Mouse (Mus musculus) hindbrain, embryonic 15.5 days (tissue): ENCODE results near the gene Col6a1. TPM values are rescaled to one million over a fixed set of nuclear protein-coding genes. Genes with fewer than 3 reads are reported as not detected.

Source experiments
- ATAC-seq: fragments of 200-750 bp; cut with Nextera tagmentation; 2 replicates; pipeline ENCODE4 v1.8.0; 2017; ENCODE audit warnings: low read depth, moderate number of reproducible peaks, moderate TSS enrichment; ENCODE audit not compliant: low FRiP score
- H3K27ac ChIP-seq: fragments of 300-500 bp; sonication (generic); replicated peaks from 2 replicates; pipeline ENCODE4 v1.5.1; 2015; ENCODE audit warnings: mild to moderate bottlenecking, inconsistent platforms
- H3K27me3 ChIP-seq: fragments of 300-500 bp; sonication (generic); 2 replicates; pipeline ENCODE4 v1.6.1; 2015; ENCODE audit warnings: control low read depth, inconsistent platforms
- H3K36me3 ChIP-seq: fragments of 300-500 bp; sonication (generic); 2 replicates; pipeline ENCODE4 v1.6.1; 2015; ENCODE audit warnings: control low read depth, inconsistent platforms
- H3K4me1 ChIP-seq: fragments of 300-500 bp; sonication (generic); replicated peaks from 2 replicates; pipeline ENCODE4 v1.6.1; 2015; ENCODE audit warnings: control low read depth, inconsistent platforms
- H3K4me2 ChIP-seq: fragments of 300-500 bp; sonication (generic); 2 replicates; pipeline ENCODE4 v1.6.1; 2015; ENCODE audit warnings: moderate library complexity, mild to moderate bottlenecking, inconsistent platforms
- H3K4me3 ChIP-seq: fragments of 300-500 bp; sonication (generic); 2 replicates; pipeline ENCODE4 v1.5.1; 2015; ENCODE audit warnings: mild to moderate bottlenecking, inconsistent platforms
- H3K9ac ChIP-seq: fragments of 300-500 bp; sonication (generic); 2 replicates; pipeline ENCODE4 v1.6.1; 2015; ENCODE audit warnings: inconsistent platforms
- H3K9me3 ChIP-seq: fragments of 300-500 bp; sonication (generic); 2 replicates; pipeline ENCODE4 v1.6.1; 2016; ENCODE audit warnings: control low read depth, inconsistent platforms
- whole genome bisulfite sequencing: fragments of 180-500 bp; shearing (Covaris S2); methylation state at CpG from one replicate; pipeline ENCODE4 v1.1.7; 2015; 5-methylcytosine and 5-hydroxymethylcytosine counted together
- polyA plus RNA-seq: library from polyadenylated mRNA; unstranded; fragments of >200 nt; fragmentation: Nextera tagmentation; extraction: Ambion mirVana; gene quantifications from 2 replicates; pipeline ENCODE4 v1.2.1, GENCODE M21; 2015

Col6a1 gene
- polyA plus RNA-seq, 1 experiment from 2014 or later: 23.5 TPM

DNA sequence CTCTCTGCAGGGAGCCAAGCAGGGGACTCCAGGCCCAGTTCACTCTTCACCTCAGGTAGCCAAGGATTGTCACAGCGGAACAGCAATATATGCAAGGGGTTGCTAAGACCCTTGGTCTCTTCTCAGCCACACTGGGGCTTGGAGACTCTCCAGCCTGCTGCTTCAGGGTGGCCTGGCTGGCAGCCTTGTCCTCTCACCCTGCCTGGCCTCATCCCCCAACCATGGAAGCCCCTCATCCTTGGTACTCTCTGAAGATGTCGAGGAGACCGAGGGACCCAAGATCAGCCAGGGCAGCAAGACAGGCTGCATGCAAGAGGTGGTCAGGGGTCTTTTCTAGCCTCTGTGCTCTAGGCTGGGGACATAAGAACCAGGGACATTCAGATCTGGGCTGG lies 7.7 kb upstream of the Col6a1 start:
- 50% methylated on average over 3 of the region's 3 CpGs for WGBS

GRCm38 (mm10) chr10:76732881-76733676 lies 7.1 kb upstream of the Col6a1 start:
- H3K4me3 ChIP-seq: no peak overlapping the region
- H3K9me3 ChIP-seq: no peaks in the 10 kb centered on the region
- peak overlapping the region; percentile 45 for H3K4me2 ChIP-seq
- peaks cover 22% of the 10 kb centered on the region for H3K4me1 ChIP-seq
- peak; percentile 82 for ATAC-seq
- no peaks in the 10 kb centered on the region for H3K36me3 ChIP-seq
- WGBS: 21% methylated on average over 17 of the region's 17 CpGs
- H3K9ac ChIP-seq: peak overlapping the region; percentile 18; the same call in 1 of the 2 replicates
- peak overlapping the region; percentile 50 for H3K27ac ChIP-seq
- H3K27me3 ChIP-seq: no peaks in the 10 kb centered on the region

More for the DNA sequence above, 7.7 kb upstream of the Col6a1 start:
- Histone ChIP-seq H3K4me3 (no peak overlapping the region), H3K4me2 (peak overlapping the region; percentile 45), H3K27ac (0 out of 2 replicates have a peak overlapping the region, but pooled peaks have one; percentile 22), H3K9ac (peak overlapping the region; percentile 18; the same call in 1 of the 2 replicates), H3K4me1 (peaks cover 22% of the 10 kb centered on the region), H3K9me3 (no peaks in the 10 kb centered on the region), H3K36me3 (no peaks in the 10 kb centered on the region), H3K27me3 (no peaks in the 10 kb centered on the region)
- no peak for ATAC-seq

DNA sequence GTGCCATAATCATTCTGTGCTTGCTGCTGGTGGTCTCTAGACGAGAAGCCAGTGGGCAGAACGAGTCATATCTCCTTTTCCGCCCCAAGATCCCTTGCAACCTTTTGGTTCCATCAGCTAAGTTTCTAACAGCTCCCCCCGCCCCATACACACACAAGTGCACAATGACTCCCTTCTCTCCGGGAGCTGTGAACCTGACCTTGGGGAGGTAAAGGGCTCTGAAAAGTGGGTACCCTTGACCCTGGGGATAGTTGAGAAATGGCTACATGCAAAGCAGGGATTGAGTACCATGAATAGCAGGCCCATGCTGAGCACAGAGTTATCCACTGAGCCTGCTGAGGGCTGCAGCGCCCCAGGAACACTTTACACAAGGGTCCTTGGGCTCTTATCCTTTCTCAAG lies 6.4 kb upstream of the Col6a1 start:
- 68% methylated on average over 6 of the region's 6 CpGs for WGBS
- no peak overlapping the region for H3K4me3 ChIP-seq
- no peaks in the 10 kb centered on the region for H3K36me3 ChIP-seq
- no peaks in the 10 kb centered on the region for H3K27me3 ChIP-seq
- H3K4me2 ChIP-seq: no peak overlapping the region
- no peaks in the 10 kb centered on the region for H3K9me3 ChIP-seq
- no peak for ATAC-seq
- H3K9ac ChIP-seq: no peak overlapping the region
- 0 out of 2 replicates have a peak overlapping the region, but pooled peaks have one; percentile 50 for H3K27ac ChIP-seq
- peaks cover 22% of the 10 kb centered on the region for H3K4me1 ChIP-seq

- H3K4me2 ChIP-seq: no peak overlapping the region
- peaks cover 22% of the 10 kb centered on the region for H3K4me1 ChIP-seq
- ATAC-seq: no peak
- H3K27me3 ChIP-seq: no peaks in the 10 kb centered on the region
- 65% methylated on average over 20 of the region's 20 CpGs for WGBS
- no peak overlapping the region for H3K9ac ChIP-seq
- no peaks in the 10 kb centered on the region for H3K36me3 ChIP-seq
- H3K27ac ChIP-seq: no peak overlapping the region
- no peaks in the 10 kb centered on the region for H3K9me3 ChIP-seq
- no peak overlapping the region for H3K4me3 ChIP-seq
Measured at GRCm38 (mm10) chr10:76731621-76732239, 5.8 kb upstream of the Col6a1 start.

DNA sequence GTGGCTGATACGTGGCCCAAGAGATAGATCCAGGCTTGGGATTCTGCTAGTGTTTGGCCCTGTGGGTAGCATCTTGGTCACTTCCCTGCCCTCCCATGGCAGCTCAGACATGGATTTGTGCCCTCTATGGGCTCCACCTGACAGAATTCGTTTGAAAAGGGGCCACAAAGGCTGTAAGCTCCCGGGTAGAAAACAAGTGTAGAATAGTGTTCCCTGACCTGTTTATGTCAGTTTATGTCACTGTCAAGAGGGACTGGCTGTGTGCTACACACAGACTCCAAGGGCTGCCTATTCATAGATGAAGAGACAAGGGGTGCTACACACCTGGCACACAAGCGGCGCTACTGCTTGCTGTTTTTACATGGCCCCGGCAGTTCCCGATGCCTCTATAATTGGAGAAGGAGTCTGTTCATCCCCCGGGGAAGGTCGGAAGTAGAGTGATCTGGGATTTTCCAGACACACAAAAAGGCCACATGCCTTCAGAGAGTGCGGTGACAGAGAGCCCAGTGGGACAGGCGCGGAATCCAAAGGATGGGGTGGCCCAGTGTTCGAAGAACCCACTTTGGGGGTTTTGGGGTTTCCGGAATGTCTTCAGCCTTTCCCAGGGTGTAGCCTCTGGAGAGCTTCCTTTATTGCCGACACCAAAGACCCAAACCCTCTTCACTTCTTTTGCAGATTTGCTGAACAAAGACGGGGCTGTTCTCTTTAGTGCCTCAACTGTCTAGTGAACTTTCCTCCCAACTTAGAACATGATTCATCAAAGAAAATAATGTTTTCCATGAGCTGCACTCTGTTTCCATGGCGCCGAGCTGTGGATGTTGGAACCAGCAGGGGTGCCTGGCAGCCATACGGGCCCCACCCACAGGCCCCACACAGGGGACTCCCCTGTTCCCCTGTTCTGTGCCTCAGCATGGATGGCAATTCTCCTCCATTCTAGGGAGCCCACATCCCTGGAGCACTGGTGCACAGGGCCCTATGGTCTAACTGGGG lies 4.0 kb upstream of the Col6a1 start:
- Histone ChIP-seq H3K4me2 (no peak overlapping the region), H3K27me3 (no peaks in the 10 kb centered on the region), H3K27ac (no peak overlapping the region), H3K36me3 (no peaks in the 10 kb centered on the region), H3K9me3 (no peaks in the 10 kb centered on the region), H3K9ac (no peak overlapping the region), H3K4me3 (no peak overlapping the region), H3K4me1 (peaks cover 22% of the 10 kb centered on the region)
- ATAC-seq: no peak
- 79% methylated on average over 19 of the region's 19 CpGs for WGBS

- Histone ChIP-seq H3K9ac (no peak overlapping the region), H3K9me3 (no peaks in the 10 kb centered on the region), H3K27me3 (no peaks in the 10 kb centered on the region), H3K4me2 (no peak overlapping the region), H3K27ac (no peak overlapping the region), H3K36me3 (no peaks in the 10 kb centered on the region), H3K4me3 (no peak overlapping the region), H3K4me1 (peaks cover 18% of the 10 kb centered on the region)
- no peak for ATAC-seq
- 15% methylated on average over 11 of the region's 11 CpGs for WGBS
Measured at GRCm38 (mm10) chr10:76728369-76728768, 2.4 kb upstream of the Col6a1 start.

- 94% methylated on average over 7 of the region's 7 CpGs for WGBS
- H3K36me3 ChIP-seq: no peaks in the 10 kb centered on the region
- no peak overlapping the region for H3K9ac ChIP-seq
- H3K9me3 ChIP-seq: no peaks in the 10 kb centered on the region
- no peak for ATAC-seq
- H3K4me1 ChIP-seq: 0 out of 2 replicates have a peak, but pooled peaks cover 7% of the 10 kb centered on the region
- H3K4me3 ChIP-seq: no peak overlapping the region
- no peak overlapping the region for H3K4me2 ChIP-seq
- H3K27me3 ChIP-seq: no peaks in the 10 kb centered on the region
- no peak overlapping the region for H3K27ac ChIP-seq
Measured at GRCm38 (mm10) chr10:76727301-76727700, 1.3 kb upstream of the Col6a1 start.

DNA sequence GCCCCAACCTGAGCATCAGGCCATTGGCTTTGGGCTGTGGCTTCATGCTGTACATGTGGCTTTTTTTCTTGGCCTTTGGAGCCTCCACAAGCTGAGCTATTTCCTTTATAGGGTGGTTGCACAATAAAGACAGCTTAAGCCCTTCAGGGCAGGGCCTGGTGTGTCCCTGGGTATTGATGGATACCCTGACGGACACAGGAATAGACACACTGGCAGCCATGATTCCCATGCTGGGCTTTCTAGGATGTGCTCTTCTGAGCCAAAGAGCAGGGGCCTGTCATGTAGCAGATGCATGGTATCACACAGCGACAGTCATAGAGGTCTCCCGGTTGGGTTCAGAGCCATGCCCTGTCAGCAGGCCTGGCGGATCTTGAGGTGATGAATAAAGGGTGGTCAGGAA lies 898 bp upstream of the Col6a1 start:
- Histone ChIP-seq H3K4me1 (0 out of 2 replicates have a peak, but pooled peaks cover 5% of the 10 kb centered on the region), H3K4me3 (no peak overlapping the region), H3K27me3 (no peaks in the 10 kb centered on the region), H3K27ac (no peak overlapping the region), H3K4me2 (no peak overlapping the region), H3K36me3 (no peaks in the 10 kb centered on the region), H3K9ac (no peak overlapping the region), H3K9me3 (no peaks in the 10 kb centered on the region)
- WGBS: 92% methylated on average over 4 of the region's 4 CpGs
- no peak for ATAC-seq

GRCm38 (mm10) chr10:76725097-76725496 lies 871 bp downstream of the Col6a1 start:
- Histone ChIP-seq H3K27me3 (no peaks in the 10 kb centered on the region), H3K4me1 (0 out of 2 replicates have a peak, but pooled peaks cover 2% of the 10 kb centered on the region), H3K9me3 (no peaks in the 10 kb centered on the region), H3K4me3 (peak overlapping the region; percentile 7), H3K9ac (no peak overlapping the region), H3K27ac (no peak overlapping the region), H3K36me3 (no peaks in the 10 kb centered on the region), H3K4me2 (no peak overlapping the region)
- ATAC-seq: no peak
- WGBS: 91% methylated on average over 2 of the region's 2 CpGs

GRCm38 (mm10) chr10:76724231-76724736 lies 1.7 kb downstream of the Col6a1 start:
- Histone ChIP-seq H3K4me3 (no peak overlapping the region), H3K9me3 (no peaks in the 10 kb centered on the region), H3K36me3 (no peaks in the 10 kb centered on the region), H3K4me2 (no peak overlapping the region), H3K9ac (no peak overlapping the region), H3K27ac (no peak overlapping the region), H3K4me1 (no peaks in the 10 kb centered on the region), H3K27me3 (no peaks in the 10 kb centered on the region)
- 60% methylated on average over 5 of the region's 5 CpGs for WGBS
- ATAC-seq: no peak

DNA sequence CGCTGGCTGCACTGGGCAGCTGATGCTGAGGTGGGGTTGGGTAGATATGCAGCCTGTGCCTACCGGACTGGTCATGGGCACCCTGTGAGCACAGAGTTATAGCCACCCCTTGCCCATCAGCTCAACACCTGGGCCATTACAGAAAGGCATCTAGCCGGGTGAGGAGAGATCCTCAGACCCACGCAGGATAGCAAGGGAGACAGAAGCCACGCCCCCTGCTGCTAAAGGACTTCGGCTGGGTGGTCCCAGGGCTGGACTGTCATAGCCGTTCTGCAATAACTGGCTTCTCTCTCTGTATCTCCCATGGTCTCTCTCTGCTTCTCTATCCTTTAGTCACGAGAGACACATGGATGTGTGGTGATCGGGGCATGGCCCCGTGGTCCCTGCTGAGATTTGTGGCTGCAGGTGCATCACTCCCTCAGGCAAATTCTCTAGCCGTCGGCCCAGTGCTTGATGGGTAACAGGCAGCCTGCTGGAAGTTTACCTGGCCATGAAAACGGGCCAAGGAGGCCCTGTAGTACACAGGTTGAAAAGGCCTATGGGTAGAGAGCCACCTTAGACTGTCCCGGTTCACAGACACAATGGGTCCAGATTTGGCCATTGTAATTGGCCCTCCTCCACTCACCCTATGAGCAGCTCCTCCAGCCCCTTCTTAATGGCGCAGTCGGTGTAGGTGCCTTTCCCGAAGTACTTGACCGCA lies 3.1 kb downstream of the Col6a1 start:
- Histone ChIP-seq H3K27me3 (no peaks in the 10 kb centered on the region), H3K36me3 (no peaks in the 10 kb centered on the region), H3K9ac (no peak overlapping the region), H3K4me2 (no peak overlapping the region), H3K4me1 (no peaks in the 10 kb centered on the region), H3K4me3 (no peak overlapping the region), H3K27ac (no peak overlapping the region), H3K9me3 (no peaks in the 10 kb centered on the region)
- 90% methylated on average over 18 of the region's 18 CpGs for WGBS
- no peak for ATAC-seq
